Mouse (Mus musculus): Measurements from ENCODE around the gene Fam198a.

DNA sequence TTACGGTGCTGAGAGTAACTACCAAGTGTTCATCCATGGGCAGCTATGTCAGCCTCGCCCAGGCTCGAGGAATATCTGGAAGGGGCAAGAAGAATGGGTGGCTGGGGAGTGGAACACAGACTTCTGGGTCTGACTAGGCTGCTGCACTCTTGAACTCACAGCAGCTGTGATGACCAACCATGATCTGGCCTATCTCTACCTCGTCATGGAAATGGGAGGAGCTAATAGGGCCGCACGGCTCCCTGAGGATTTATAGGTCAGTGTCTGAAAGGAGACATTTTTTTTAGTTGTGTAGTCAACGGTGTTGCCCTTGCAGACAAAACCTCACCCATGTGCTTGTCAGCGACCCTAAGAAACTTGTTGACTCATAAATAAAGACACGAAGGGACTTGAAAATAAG, 30.3 kb downstream of the Fam198a start:
- TF ChIP-seq CTCF (IDR thresholded peaks at IDR 0.05; ENCODE audit: control insufficient read depth, insufficient read depth, low read length) (no peak), POLR2A (IDR thresholded peaks at IDR 0.05; ENCODE audit: borderline replicate concordance, control insufficient read depth, low read depth, low read length) (no peak)
